In genomic region chr10:119342317-119343114, GRCm38 (mm10) we compare ENCODE assay signal across 27 mouse cellular contexts.
A peak's percentile ranks its signal among the peaks of the same experiment; 100 is the strongest.
DNase-seq lines count a peak whose midpoint lies in the region; ATAC-seq and TF ChIP-seq lines count a peak whose summit lies in the region.
"Had no signal": no experiment of that assay in that cellular context is flagged by ENCODE, and none has a peak within 500 bp of the region (broad histone marks: within the 10 kb centered on the region; RNA-seq: fewer than 3 reads in every experiment).

No protein-coding gene starts in this region.

- no peaks in the 10 kb centered on the region for H3K9me3 ChIP-seq in limb, embryonic 14.5 days (ENCODE audit: control insufficient read depth, low read length)
- H3K9me3 ChIP-seq in limb, embryonic 10.5 days (replicated peaks), result no peaks in the 10 kb centered on the region
- H3K9me3 ChIP-seq: forebrain, embryonic 15.5 days; neural tube, embryonic 15.5 days; stomach, embryonic 15.5 days had no signal

- no peaks in the 10 kb centered on the region for H3K36me3 ChIP-seq in limb, embryonic 14.5 days (ENCODE audit: control insufficient read depth, insufficient read depth, low read length)
- H3K36me3 ChIP-seq in limb, embryonic 10.5 days, result no peaks in the 10 kb centered on the region
- H3K36me3 ChIP-seq: forebrain, embryonic 15.5 days; heart, embryonic 12.5 days; neural tube, embryonic 15.5 days; stomach, embryonic 15.5 days had no signal

- H3K4me3 ChIP-seq in limb, embryonic 14.5 days (replicated peaks; ENCODE audit: low read length), result no peak overlapping the region
- H3K4me3 ChIP-seq in limb, embryonic 10.5 days, result no peak overlapping the region
- H3K4me3 ChIP-seq: forebrain, embryonic 15.5 days; heart, embryonic 12.5 days; neural tube, embryonic 15.5 days; stomach, embryonic 15.5 days had no signal

- no peak overlapping the region for H3K9ac ChIP-seq in limb, embryonic 14.5 days (ENCODE audit: low read depth, low read length, severe bottlenecking)
- H3K9ac ChIP-seq: forebrain, embryonic 15.5 days; heart, embryonic 12.5 days; hindbrain, embryonic 14.5 days; liver, embryonic 14.5 days; neural tube, embryonic 15.5 days; stomach, embryonic 15.5 days had no signal

- no peak overlapping the region for H3K4me2 ChIP-seq in limb, embryonic 14.5 days (replicated peaks; ENCODE audit: low read depth, low read length, severe bottlenecking)
- H3K4me2 ChIP-seq: forebrain, embryonic 15.5 days; heart, embryonic 12.5 days; hindbrain, embryonic 14.5 days; neural tube, embryonic 15.5 days; stomach, embryonic 15.5 days had no signal

- no peaks in the 10 kb centered on the region for H3K4me1 ChIP-seq in limb, embryonic 14.5 days (ENCODE audit: control insufficient read depth, insufficient read depth, low read length)
- H3K4me1 ChIP-seq in limb, embryonic 10.5 days, result no peaks in the 10 kb centered on the region
- H3K4me1 ChIP-seq: forebrain, embryonic 15.5 days; heart, embryonic 12.5 days; neural tube, embryonic 15.5 days; stomach, embryonic 15.5 days had no signal

- 76% methylated on average over 13 of the region's 13 CpGs for WGBS in limb, embryonic 14.5 days
- WGBS in limb, embryonic 10.5 days, result 83% methylated on average over 13 of the region's 13 CpGs

- no peak for TF ChIP-seq POLR2A in limb, embryonic 14.5 days (IDR thresholded peaks at IDR 0.05; ENCODE audit: borderline replicate concordance, extremely low read depth, insufficient read depth, insufficient read length)

- peak; percentile 82 for ATAC-seq in frontal cortex, adult (ENCODE audit: low TSS enrichment)
- peak; percentile 44; the same call in 1 of the 2 replicates for ATAC-seq in limb, embryonic 14.5 days (ENCODE audit: low FRiP score, low read depth)
- ATAC-seq: forebrain, embryonic 15.5 days; intestine, postnatal 0 days had no signal

- H3K27me3 ChIP-seq in limb, embryonic 14.5 days (ENCODE audit: control insufficient read depth, insufficient read depth, low read length), result no peaks in the 10 kb centered on the region
- H3K27me3 ChIP-seq in limb, embryonic 10.5 days (ENCODE audit: low read depth, poor library complexity, severe bottlenecking), result no peaks in the 10 kb centered on the region
- H3K27me3 ChIP-seq: forebrain, embryonic 15.5 days; heart, embryonic 12.5 days; neural tube, embryonic 15.5 days; stomach, embryonic 15.5 days had no signal

- no peak for DNase-seq in frontal cortex, postnatal 25 days (ENCODE audit: low spot score in 2 of 2)
- DNase-seq in limb, embryonic 14.5 days (ENCODE audit: low spot score), result no peak
- DNase-seq in limb, embryonic 10.5 days (ENCODE audit: low spot score), result no peak
- DNase-seq in brain, adult 2 months (ENCODE audit: low read depth, low spot score), result peak; percentile 27
- peak; percentile 15 to 17 for DNase-seq in left cerebral cortex, postnatal 36 days (ENCODE audit: low spot score in 2 of 2)
- no peak for DNase-seq in neural tube, embryonic 10.5 days (ENCODE audit: extremely low spot score, low spot score)
- no peak for DNase-seq in Muller cell, postnatal 12 days (ENCODE audit: inconsistent ontology term)
- DNase-seq: adrenal gland, postnatal 25 days; cerebellum, adult 18-20 months; cerebellum, postnatal 10 days; gastrocnemius, postnatal 14 days; kidney, adult 9 months; kidney, postnatal 10 days; layer of hippocampus, postnatal 36 days; liver; lung, adult 2 months; lung, postnatal 10 days; retina, postnatal 1 day; thymus, postnatal 14 days had no signal

- no peak overlapping the region for H3K27ac ChIP-seq in limb, embryonic 14.5 days (replicated peaks; ENCODE audit: low read depth, low read length)
- H3K27ac ChIP-seq in limb, embryonic 10.5 days, result no peak overlapping the region
- H3K27ac ChIP-seq: forebrain, embryonic 15.5 days; hindbrain, embryonic 14.5 days; liver, embryonic 14.5 days; neural tube, embryonic 15.5 days; stomach, embryonic 15.5 days had no signal

- intact Hi-C loops in left cerebral cortex, postnatal 36 days (cut with DNase I), result no loop called here

Comparison
In these comparisons a context has a peak if more than half of its experiments do, and no peak if none do; other contexts are left out.
1. DNase-seq: peak in brain, adult 2 months (single experiment) and left cerebral cortex, postnatal 36 days (2 of 2); none in frontal cortex, postnatal 25 days (0 of 2), limb, embryonic 14.5 days (single experiment), limb, embryonic 10.5 days (single experiment), neural tube, embryonic 10.5 days (single experiment) and Muller cell, postnatal 12 days (single experiment).